19 mouse cellular contexts compared by ENCODE assay signal in the genomic region with DNA sequence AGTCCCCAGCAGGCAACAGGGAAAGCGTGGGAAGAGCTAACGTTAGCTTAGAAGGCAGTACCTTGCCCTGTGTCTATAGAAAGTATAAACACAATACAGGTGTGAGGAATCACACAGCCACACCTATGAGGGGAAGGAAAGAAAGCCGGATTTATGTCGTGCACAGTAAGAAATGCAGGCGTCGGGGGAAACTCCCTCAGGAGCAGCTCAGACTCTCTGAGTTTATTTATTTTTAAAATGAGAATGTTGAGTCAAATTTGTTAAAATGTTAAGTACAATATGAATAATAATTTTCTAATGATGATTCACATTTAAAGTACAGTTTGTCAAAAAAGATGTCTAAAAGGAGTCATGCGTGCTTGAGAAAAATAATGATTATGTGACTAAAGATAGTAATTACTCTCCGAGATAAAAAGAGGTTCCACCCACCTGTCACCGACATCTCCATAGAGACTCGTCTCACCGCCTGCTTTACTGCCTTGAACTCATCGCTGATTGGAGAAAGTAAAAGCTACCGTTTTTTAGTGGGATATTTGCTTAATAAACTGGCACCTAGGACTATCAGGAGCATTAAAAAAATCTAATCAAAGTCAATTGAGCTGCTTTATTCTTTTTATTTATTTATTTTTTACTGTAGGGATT.
DNase-seq lines count a peak whose midpoint lies in the region; ATAC-seq and TF ChIP-seq lines count a peak whose summit lies in the region.
"Had no signal": no experiment of that assay in that cellular context is flagged by ENCODE, and none has a peak within 500 bp of the region (broad histone marks: within the 10 kb centered on the region; RNA-seq: fewer than 3 reads in every experiment).

No protein-coding gene starts in this region.

- no peak overlapping the region for H3K27ac ChIP-seq in forebrain, postnatal 0 days (ENCODE audit: low read depth, low read length)
- no peak overlapping the region for H3K27ac ChIP-seq in forebrain, embryonic 12.5 days
- H3K27ac ChIP-seq: embryonic facial prominence, embryonic 10.5 days; heart, embryonic 13.5 days; hindbrain, embryonic 13.5 days; hindbrain, postnatal 0 days had no signal

- ATAC-seq in forebrain, postnatal 0 days, result peak; percentile 87; the same call in 1 of the 2 replicates
- ATAC-seq in forebrain, embryonic 12.5 days (ENCODE audit: low FRiP score), result no peak
- ATAC-seq: hindbrain, postnatal 0 days; intestine, embryonic 16.5 days had no signal

- no peaks in the 10 kb centered on the region for H3K27me3 ChIP-seq in forebrain, postnatal 0 days (ENCODE audit: insufficient read depth, low read length)
- no peaks in the 10 kb centered on the region for H3K27me3 ChIP-seq in forebrain, embryonic 12.5 days
- H3K27me3 ChIP-seq: heart, embryonic 13.5 days; hindbrain, embryonic 13.5 days had no signal

- H3K4me1 ChIP-seq in forebrain, postnatal 0 days (ENCODE audit: insufficient read depth), result 0 out of 2 replicates have a peak, but pooled peaks cover 5% of the 10 kb centered on the region
- H3K4me1 ChIP-seq in forebrain, embryonic 12.5 days, result no peaks in the 10 kb centered on the region
- H3K4me1 ChIP-seq: embryonic facial prominence, embryonic 10.5 days; heart, embryonic 13.5 days; hindbrain, embryonic 13.5 days had no signal

- no peaks in the 10 kb centered on the region for H3K36me3 ChIP-seq in forebrain, postnatal 0 days (ENCODE audit: insufficient read depth)
- H3K36me3 ChIP-seq in forebrain, embryonic 12.5 days (replicated peaks), result no peaks in the 10 kb centered on the region
- H3K36me3 ChIP-seq: embryonic facial prominence, embryonic 10.5 days; G1E; heart, embryonic 13.5 days; hindbrain, embryonic 13.5 days had no signal

- no peak overlapping the region for H3K9ac ChIP-seq in forebrain, postnatal 0 days
- H3K9ac ChIP-seq in forebrain, embryonic 12.5 days, result no peak overlapping the region
- H3K9ac ChIP-seq: heart, embryonic 13.5 days; hindbrain, embryonic 13.5 days had no signal

- no peaks in the 10 kb centered on the region for H3K9me3 ChIP-seq in forebrain, postnatal 0 days (ENCODE audit: low read length)
- H3K9me3 ChIP-seq in forebrain, embryonic 12.5 days, result no peaks in the 10 kb centered on the region
- H3K9me3 ChIP-seq: embryonic facial prominence, embryonic 10.5 days; G1E; heart, embryonic 13.5 days; hindbrain, embryonic 13.5 days had no signal

- intact Hi-C loops in heart, postnatal 10 days (cut with DNase I), result no loop called here

- H3K4me2 ChIP-seq in forebrain, postnatal 0 days (ENCODE audit: low read depth), result no peak overlapping the region
- H3K4me2 ChIP-seq in forebrain, embryonic 12.5 days, result no peak overlapping the region
- H3K4me2 ChIP-seq: heart, embryonic 13.5 days; hindbrain, embryonic 13.5 days had no signal

- no peak for TF ChIP-seq CTCF in forebrain, postnatal 0 days (IDR thresholded peaks at IDR 0.05; ENCODE audit: low read depth)

- H3K4me3 ChIP-seq in forebrain, postnatal 0 days (ENCODE audit: low read depth, low read length), result no peak overlapping the region
- no peak overlapping the region for H3K4me3 ChIP-seq in forebrain, embryonic 12.5 days (replicated peaks)
- H3K4me3 ChIP-seq: embryonic facial prominence, embryonic 10.5 days; heart, embryonic 13.5 days; hindbrain, embryonic 13.5 days had no signal

- DNase-seq in forebrain, postnatal 0 days, result peak; percentile 38
- DNase-seq in right cerebral cortex, adult 2 months (ENCODE audit: low spot score in 2 of 2), result peak; percentile 10 to 11
- DNase-seq in right cerebral cortex, postnatal 14 days, result no peak
- peak; percentile 55 for DNase-seq in induced T-regulatory cell, adult 2 months (ENCODE audit: low read depth)
- no peak for DNase-seq in heart, postnatal 10 days
- DNase-seq: adrenal gland, adult 8-10 months; adrenal gland, postnatal 36 days; cerebellum, adult 18-20 months; cerebellum, adult 9-11 months; cerebellum, postnatal 36 days; gastrocnemius, postnatal 36 days; heart, adult 11 months had no signal

- 54% methylated on average over 13 of the region's 13 CpGs for WGBS in forebrain, postnatal 0 days
- 72% methylated on average over 13 of the region's 13 CpGs for WGBS in forebrain, embryonic 12.5 days

Comparison
In these comparisons a context has a peak if more than half of its experiments do, and no peak if none do; other contexts are left out.
1. DNase-seq: peak in forebrain, postnatal 0 days (single experiment), right cerebral cortex, adult 2 months (2 of 2) and induced T-regulatory cell, adult 2 months (single experiment); none in right cerebral cortex, postnatal 14 days (single experiment) and heart, postnatal 10 days (0 of 2).